Mouse (Mus musculus) adipocyte (in vitro differentiated cells): Measurements from ENCODE around the gene Lbp.

Source experiments
- DNase-seq: peaks from one replicate; pipeline ENCODE4 v3.0.0-alpha.2; 2016; ENCODE audit warnings: low spot score

Lbp gene

DNA sequence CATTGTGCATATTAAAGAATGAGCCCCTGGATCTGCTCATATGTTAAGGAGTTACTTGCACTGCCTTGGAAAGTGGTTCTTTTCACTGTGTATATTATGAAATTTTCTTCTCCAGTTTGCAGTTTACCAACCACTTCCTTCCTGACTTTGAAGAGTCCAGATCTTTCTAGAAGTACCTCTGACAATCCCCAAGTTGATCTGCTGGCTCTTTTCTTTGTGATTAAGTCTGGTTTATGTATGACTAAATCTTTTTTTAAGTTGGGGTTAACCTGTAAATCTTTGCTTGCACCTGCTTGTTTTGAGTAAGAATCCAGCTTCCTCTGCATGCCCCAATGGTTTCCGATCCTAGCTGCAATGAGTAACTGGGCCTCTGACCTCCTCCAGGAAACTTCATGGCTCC lies 6.8 kb downstream of the Lbp start:
- DNase-seq: no peak

DNA sequence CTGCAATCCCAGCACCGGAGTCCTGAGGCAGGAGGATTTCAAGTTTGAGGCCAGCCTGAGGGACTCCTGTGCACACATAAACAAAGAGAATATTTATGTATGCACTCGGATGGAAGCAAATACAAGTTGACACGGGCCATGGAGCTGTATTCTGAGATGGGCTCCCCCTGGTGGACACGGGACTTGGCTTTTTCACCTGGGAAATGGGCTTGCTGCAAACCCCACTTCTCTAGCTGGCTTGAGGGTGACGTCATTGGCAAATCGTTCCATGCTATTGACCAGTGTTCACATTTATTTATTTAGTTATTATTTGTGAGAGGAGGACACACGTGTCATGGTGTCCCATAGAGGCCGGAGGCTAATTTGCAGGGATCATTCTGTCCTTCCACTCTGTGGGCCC lies 10.1 kb downstream of the Lbp start:
- DNase-seq: peak; percentile 57

- peak; percentile 13 for DNase-seq
Observed at GRCm38 (mm10) chr2:158317026-158317425, 10.7 kb downstream of the Lbp start.

- no peak for DNase-seq
Observed at GRCm38 (mm10) chr2:158321596-158321995, 15.3 kb downstream of the Lbp start.

DNA sequence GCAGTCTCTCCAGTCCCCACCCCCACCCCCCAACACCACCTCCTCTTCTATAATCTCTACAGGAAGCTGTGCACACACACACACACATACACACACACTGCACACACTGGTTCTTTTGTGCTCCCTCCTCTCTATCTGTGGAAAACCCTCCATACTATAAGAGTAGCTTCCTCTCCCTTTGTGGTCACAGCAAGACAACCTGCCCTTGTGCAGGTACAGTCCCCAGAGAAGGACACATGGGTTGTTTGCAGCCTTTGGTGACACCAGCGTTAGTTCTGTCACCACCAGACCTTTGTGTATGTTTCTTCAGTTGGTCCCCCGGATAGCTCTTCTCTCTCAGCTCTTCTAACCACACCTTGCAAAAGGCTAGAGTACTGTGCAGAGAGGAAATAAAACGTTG lies 16.6 kb downstream of the Lbp start:
- DNase-seq: no peak

DNA sequence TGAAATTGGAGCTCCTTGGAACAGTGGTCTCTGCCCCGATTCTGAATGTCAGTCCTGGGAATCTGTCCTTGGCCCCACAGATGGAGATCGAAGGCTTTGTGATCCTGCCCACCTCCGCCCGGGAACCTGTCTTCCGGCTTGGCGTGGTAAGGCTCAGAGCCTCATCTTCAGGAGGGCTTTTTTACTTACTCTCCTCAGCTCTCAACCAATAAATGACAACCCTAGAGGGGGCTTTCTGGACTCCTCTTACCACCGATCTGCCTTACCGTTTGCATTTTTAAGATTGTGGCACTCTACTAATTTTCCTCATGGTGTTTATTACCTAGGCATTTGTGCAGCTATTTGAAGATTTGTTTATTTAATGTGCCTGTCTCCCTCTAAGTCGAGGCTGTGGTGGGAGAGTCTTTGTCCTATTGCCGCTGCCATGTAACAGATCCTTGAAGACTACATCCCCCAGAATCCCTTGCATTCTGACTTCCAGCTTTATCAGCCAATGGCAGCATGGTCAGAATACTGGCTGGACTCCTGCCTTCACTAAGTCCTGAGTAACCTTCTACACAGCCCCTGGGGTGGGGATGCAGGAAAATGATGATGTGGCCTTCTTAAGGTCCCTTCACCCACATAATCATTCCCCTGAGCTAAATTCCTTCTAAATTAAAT lies 18.4 kb downstream of the Lbp start:
- no peak for DNase-seq

- DNase-seq: no peak
Observed at GRCm38 (mm10) chr2:158325609-158326008, 19.3 kb downstream of the Lbp start.

DNA sequence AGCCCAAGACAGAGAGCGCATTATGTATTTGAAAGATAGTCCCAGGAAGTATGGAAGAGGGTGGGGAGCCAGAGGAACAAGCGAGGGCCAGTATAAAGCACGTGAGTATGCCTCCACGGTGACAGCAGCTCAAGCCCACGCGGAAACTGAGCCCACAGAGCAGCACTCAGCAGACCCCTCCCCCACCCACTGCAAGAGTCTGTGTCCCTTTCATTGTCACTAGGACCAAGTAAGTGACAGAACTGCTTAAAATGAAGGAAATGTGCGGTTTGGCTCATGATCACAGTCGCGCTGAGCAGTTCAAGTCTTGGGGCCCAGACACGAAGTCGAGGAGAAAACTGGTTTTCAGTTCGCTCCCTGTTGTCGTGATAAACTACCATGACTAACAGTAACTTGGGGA lies 28.1 kb downstream of the Lbp start:
- DNase-seq: no peak

GRCm38 (mm10) chr2:158337698-158338097 lies 31.4 kb downstream of the Lbp start:
- DNase-seq: no peak

DNA sequence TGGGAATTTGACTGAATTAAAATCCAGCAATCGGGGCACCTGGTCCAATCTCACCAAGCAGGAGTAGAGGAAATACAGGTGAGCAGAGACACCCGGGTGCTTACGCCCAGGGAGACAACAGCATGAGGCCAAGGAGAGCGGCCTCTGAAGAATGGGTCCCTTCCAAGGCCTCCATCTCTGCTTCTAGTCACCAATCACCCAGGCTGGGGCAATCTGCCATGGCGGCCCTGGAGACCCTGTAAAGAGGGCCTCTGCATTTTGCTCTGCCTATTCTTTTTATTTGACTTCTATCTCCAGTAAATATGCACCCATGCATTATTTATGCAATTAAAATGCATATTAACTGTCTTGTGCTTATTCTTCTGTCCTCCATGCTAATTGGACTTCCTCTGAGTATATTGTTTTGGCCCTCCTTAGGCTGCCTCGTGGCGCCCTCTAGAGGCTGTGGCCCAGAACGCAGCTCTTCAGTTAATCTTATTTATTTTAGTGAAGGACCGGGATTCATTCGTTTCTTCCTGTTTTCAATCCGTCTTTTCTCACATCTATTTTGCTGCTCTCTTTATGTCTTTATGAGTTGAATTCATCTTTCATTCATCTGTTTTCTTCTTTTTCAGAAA lies 33.8 kb downstream of the Lbp start:
- peak; percentile 62 for DNase-seq

GRCm38 (mm10) chr2:158341324-158341723 lies 35.0 kb downstream of the Lbp start:
- no peak for DNase-seq

DNA sequence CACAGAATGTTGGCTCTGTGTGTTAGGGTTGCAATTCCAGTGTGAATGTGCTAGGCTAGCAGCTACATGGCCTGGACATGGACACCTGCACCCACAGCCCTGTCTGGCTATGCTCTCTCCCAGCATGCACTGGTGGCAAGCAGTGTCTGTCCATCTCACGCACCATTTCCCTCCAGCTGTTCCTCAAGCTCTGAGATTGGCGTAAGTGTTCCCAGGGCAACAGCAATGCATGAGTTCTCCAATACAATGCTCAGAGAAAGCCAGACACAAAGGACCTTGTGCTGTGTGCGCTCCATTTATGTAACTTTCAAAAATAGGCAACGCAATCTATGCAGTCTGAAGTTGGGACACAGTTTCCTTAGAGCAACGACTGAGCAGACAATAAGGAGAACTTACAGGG lies 37.2 kb downstream of the Lbp start:
- no peak for DNase-seq

GRCm38 (mm10) chr2:158346467-158346866 lies 40.2 kb downstream of the Lbp start:
- no peak for DNase-seq

GRCm38 (mm10) chr2:158347868-158348267 lies 41.6 kb downstream of the Lbp start:
- peak; percentile 76 for DNase-seq

DNA sequence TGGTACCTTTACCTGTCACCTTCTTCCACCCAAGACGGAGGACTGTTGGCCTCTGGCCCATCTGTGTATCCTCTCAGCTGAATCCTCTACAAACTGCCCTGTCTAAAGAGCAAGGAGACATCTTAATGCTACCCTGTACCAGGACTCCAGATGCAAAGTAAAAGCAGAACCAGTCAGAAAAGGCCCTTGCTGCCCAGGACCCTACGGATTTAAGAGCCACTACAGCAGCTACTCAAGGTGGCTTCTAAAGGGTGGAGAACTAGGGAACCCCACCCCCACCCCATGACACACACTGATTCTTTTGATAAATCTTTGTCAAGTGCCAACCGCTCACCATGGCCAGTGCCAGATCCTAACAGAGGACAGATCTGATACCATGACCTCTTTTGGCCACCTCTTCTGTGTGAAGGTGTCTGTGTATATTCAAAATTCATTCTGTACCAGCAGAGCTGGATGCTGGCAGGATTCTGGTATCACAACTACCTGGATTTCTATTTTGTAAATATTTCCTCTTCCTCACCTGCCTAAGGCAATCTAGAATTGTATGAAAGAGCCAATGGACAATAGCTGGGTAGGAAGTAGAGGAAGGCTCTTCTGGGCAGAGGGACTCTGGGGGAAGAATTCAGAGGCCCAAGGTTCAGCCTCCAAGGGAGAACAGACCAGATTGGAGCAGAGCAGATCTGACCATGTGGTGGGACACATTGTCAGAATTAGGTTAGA lies 46.7 kb downstream of the Lbp start:
- no peak for DNase-seq

DNA sequence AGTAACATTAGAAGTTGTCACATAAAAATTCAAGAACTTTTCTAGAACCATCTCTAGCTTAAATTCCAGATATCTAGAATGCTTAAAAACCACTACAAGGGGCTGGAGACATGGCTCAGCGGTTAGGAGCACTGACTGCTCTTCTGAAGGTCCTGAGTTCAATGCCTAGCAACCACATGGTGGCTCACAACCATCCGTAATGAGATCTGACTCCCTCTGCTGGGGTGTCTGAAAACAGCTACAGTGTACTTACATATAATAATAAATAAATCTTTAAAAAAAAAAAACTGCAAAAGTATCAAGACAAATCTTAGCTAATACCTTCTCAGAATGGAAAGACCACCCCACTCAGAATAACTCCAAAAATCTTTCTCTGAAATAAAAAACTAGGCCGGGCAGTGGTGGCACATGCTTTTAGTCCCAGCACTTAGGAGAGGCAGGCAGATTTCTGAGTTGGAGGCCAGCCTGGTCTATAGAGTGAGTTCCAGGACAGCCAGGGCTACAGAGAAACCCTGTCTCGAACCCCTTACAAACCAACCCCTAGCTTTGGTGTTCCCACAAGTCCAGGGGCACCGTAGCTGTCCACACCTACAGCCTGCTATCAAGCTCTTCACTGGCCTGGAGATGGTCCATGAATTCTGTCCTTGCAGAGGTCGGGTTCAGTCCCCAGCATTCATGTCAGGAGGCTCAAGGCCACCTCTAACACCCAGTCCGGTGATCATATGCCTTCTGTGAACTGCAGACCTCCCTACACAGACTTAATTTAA lies 48.2 kb downstream of the Lbp start:
- DNase-seq: no peak

- DNase-seq: no peak
Observed at GRCm38 (mm10) chr2:158355238-158355637, 48.9 kb downstream of the Lbp start.

- DNase-seq: no peak
Observed at GRCm38 (mm10) chr2:158356121-158356520, 49.8 kb downstream of the Lbp start.

GRCm38 (mm10) chr2:158359757-158360620 lies 53.7 kb downstream of the Lbp start:
- no peak for DNase-seq

DNA sequence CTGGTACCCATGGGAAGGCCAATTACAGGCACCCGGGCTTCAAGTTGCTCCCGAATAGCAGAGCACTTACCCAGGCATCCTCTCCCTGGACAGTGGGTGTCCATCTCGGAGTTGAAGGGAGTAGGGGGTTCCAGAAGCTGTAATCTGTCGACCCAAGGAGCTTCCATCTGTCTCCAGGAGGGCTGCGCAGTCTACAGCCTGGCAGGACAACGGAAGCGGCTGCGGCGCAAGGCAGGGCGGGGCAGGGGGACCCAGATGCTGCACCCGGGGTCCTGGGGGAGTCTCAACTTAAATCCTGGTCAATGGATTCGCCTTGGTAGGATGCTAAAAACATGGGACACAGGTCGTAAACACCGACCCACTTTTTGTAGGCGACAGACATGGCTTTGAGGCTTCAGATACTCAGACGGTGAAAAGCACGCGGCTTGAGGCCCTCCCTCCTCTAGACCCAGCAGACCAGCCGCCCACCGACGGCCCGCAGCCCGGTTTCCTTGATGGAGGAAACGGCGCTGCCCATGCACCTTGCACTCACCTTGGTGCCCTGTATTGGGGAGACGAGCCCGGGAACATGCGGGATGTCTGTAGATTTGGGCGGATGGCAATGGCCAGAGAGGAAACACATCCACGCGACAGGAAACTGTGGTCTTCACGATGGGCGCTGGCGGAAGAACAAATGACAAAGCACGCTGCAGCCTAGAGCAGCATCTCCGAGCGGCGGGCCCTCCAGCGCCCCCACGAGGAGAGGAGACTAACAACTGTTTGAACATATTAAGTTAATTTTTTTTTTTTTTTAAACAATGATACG lies 54.8 kb downstream of the Lbp start:
- DNase-seq: peak; percentile 94
